Mouse (Mus musculus) left cerebral cortex, postnatal 25 days (tissue): ENCODE measurements at regions not wholly inside any gene's neighbourhood (a gene's known extent, or its start where the extent isn't known, plus 50 kb on each side); places are given as distances from the start of the nearest gene placed in this dataset.

Experiments
- DNase-seq, 2 experiments: peaks; one replicate each; pipeline ENCODE4 v3.0.0; 2022; ENCODE audit warnings: low spot score in 2 of 2, mixed read lengths in 1 of 2
- intact Hi-C: fragments of 180-260 bp; cut with DNase I; formaldehyde crosslinking; loops from one replicate; pipeline ENCODE4 v1.15.1; 2025

DNA sequence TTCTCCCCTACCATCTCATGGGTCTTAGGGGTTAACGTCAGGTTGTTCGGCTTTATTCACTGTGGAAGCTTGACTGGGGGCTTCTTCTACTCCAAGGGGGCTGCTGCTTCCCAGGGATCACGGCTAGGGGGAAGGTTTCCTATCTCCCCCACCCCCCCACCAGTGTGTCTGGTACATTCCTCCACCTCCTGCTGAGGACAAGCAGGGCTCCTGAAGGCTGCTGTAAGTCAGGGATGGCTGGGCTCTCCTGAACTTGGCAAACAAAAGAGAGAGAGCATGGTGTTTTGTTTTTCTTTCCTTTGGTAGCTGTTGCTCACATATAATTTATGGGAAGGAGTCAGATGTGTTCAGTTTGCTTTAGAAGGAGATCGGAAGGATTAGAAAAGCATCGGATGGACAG, 54.7 kb upstream of the Commd3 start:
- intact Hi-C loops = no loop called here
- no peak for DNase-seq

DNA sequence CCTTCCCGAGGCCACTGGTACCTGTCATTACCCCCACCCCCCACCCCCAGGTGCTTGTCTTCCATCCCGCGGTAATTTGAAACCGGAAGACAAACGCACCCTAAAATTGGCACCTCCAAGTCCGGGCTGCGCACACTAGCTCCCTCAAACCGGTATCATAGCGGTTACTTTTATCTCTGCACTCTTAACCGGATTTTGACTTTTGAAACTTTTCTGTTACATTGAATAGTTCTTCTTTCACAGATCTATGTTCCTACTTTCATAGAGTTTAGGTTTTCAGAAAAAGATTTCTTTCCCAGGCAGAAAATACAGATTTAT, 62.4 kb upstream of the Commd3 start:
- DNase-seq = no peak
- intact Hi-C loops = loop anchor here (5.0 to 10.0 kb wide), 2 partner anchors 62 to 585 kb away; partner anchors contain the start of gene Commd3

- intact Hi-C loops = loop anchor here (5.0 to 10.0 kb wide), 2 partner anchors 63 to 584 kb away; partner anchors contain the start of gene Commd3
- DNase-seq = peak in 1 of 2 experiments; percentile 5
Observed at GRCm38 (mm10) chr2:18609075-18609867, 62.9 kb upstream of the Commd3 start.

DNA sequence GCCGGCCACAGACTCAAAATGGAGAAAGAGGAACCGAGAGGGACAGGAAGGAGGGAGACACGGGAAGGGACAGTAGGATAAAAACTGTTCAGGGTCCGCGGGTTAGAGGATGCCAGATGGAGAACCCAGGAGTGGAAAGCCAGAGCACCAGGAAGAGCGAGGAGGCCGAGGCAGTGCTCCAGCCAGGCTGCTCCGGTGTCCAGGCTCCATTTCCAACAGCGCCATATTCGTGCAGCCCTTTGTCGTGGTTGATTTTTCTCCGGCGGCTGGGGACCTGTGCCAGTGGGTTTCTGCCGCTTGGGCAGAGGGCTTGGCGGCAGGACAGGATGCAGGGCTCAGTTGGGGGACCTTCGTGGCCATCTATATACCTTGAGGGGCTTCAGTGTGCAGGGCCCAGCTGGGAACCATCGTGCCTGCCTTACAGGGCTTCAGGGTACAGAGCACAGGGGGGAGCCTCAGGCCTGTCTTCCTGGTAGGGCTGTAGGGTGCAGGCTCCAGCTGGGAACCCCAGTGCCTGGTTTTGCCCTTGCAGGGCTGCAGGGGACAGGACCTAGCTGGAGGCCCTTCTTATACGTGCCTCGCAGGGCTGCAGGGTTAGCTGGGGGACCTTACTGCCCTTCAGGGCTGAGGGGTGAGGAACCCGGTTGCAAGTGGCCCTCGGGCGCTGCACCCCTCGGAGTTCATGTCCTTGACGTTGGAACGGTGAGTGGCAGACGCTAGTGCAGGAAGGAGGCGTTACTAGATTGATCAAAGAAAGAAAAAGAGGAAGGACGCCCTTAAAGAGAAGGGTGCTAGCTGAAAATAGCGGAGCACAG, 63.7 kb upstream of the Commd3 start:
- intact Hi-C loops = loop anchor here (5.0 to 10.0 kb wide), 2 partner anchors 64 to 584 kb away; partner anchors contain the start of gene Commd3
- DNase-seq = peak; percentile 28

DNA sequence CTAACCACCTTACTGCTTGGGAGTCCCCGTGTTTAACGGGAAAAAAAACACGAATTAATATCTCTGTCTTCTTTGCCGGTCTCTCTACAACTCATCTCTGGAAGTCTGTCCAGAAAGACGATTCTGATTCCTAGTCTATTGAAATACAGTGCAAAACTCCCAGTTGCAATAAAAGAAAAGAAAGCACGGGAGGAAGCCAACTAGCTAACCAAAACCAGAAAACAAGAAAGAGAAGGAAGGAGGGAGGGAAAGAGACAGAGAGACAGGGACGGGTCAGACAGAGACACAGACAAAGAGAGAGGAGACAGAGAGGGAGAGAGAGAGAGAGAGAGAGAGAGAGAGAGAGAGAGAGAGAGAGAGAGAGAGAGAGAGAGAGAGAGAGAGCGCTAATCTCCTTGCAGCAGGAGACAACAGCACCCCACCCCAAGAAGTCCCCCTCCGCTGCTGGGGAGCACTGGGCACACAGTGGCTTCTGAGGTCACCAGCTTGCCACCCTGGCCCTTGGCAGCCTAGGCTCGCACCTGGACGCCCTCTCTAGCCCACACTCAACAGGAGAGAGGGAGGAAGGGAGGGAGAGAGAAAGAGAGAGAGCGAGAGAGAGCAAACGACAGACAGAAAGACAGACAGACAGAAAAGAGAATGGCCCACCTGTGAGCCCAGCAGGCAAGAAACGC, 64.5 kb upstream of the Commd3 start:
- DNase-seq = peak in 1 of 2 experiments; percentile 11
- intact Hi-C loops = loop anchor here (5.0 to 10.0 kb wide), 2 partner anchors 65 to 583 kb away; partner anchors contain the start of gene Commd3

DNA sequence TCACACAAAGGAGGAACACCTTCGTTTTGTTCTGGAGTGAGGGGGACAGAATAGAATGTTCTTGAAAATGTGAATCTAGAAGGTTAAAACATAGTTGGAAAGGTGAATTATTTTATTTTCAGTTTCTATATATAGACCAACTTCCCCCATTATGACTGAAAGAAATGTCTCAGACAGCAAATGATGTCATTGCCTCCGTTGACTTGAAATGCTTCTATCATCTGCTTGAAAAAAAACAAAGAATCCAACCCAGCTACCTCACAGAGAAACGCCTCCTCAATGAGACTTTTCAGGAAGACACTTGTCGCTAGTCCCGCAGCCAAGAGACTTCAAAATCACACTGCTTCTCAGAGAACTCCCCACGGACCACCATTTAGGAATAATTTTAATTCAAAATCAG, 65.1 kb upstream of the Commd3 start:
- intact Hi-C loops = loop anchor here (5.0 to 10.0 kb wide), 2 partner anchors 65 to 582 kb away; partner anchors contain the start of gene Commd3

DNA sequence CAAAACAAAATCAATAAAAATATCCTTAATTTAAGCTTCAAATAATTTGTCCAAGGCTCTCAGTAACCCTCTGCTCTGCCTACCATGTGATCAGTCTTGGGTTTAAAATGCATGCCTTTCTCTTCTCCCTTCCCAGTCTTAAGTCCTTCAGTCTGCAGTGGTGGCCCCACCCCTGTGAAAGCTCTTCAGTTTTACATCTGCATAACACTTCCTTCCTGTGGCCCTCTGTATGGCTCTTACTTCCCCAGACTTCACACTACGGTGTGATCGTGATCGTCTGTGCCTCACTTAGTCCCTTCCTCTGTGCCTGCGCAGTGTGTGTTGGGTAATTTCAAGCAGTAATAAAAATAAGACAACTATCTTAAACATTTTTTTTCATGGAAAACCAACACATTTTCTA, 80.0 kb upstream of the Commd3 start:
- intact Hi-C loops = no loop called here
- DNase-seq = no peak

More for the DNA sequence above, 65.1 kb upstream of the Commd3 start:
- no peak for DNase-seq

- DNase-seq = no peak
Observed at GRCm38 (mm10) chr2:18588232-18588631, 84.0 kb upstream of the Commd3 start.

DNA sequence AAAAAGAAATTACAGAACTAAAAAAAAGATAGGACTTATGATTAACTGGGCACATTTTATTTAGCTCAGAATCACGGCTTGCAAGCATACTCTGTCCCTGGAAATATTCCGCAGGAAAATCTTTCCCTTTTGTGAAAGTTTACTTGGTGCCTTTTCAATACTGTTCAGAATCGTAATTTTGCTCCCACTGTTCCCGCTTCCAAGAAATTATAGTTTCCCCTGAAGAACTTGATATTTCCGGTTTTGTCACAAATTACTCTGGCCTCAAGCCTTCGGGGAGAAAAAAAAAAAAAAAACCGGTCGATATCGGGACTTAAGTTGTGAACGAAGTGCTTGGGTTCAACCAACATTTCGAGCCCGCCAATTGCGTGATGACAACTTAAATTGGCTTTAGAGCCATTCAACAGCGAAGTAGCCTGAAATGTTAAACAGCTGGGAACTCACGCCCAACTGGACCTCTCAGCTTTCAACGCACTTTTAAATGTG, 84.4 kb upstream of the Commd3 start:
- intact Hi-C loops = loop anchor here (2.0 kb wide), 2 partner anchors 85 to 195 kb away; partner anchors contain the start of genes Commd3 and Dnajc1
- peak in 1 of 2 experiments; percentile 6 for DNase-seq

More at GRCm38 (mm10) chr2:18588232-18588631, 84.0 kb upstream of the Commd3 start:
- intact Hi-C loops = no loop called here

- DNase-seq = peak; percentile 88 to 94
- intact Hi-C loops = loop anchor here (2.0 kb wide), 2 partner anchors 86 to 194 kb away; partner anchors contain the start of genes Commd3 and Dnajc1
Observed at GRCm38 (mm10) chr2:18586925-18587724, 85.1 kb upstream of the Commd3 start.

GRCm38 (mm10) chr2:18585564-18586336, 86.4 kb upstream of the Commd3 start:
- peak; percentile 3 to 7 for DNase-seq
- intact Hi-C loops = loop anchor here (2.0 kb wide), 2 partner anchors 87 to 193 kb away; partner anchors contain the start of genes Commd3 and Dnajc1

- no peak for DNase-seq
- intact Hi-C loops = no loop called here
Observed at GRCm38 (mm10) chr2:18558133-18558532, 114.1 kb upstream of the Commd3 start.

- no peak for DNase-seq
- intact Hi-C loops = no loop called here
Observed at GRCm38 (mm10) chr2:18547964-18548643, 124.1 kb upstream of the Commd3 start.

- intact Hi-C loops = no loop called here
- DNase-seq = no peak
Observed at GRCm38 (mm10) chr2:18524387-18524786, 131.8 kb upstream of the Dnajc1 start.

DNA sequence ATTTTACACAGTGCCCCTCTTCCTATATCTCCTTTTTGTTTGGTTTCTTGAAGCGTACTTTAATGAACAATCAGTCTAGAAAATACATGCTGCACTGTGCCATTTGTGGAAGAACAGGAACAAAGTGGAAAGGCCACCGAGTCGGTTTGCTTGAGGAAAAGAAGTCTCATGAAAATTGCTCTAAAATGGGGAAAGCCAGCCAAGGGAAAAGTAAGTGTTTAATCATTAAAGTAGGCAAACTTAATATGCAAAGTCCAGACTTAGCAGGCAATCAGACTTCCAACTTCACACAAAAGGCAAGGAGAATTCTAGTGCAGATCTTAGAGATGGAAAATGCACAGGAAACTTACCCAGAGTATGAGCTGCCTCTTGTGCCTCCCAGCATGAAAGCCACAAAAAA, 131.3 kb upstream of the Dnajc1 start:
- DNase-seq = no peak
- intact Hi-C loops = no loop called here

- no peak for DNase-seq
- intact Hi-C loops = no loop called here
Observed at GRCm38 (mm10) chr2:18513435-18513834, 120.8 kb upstream of the Dnajc1 start.

DNA sequence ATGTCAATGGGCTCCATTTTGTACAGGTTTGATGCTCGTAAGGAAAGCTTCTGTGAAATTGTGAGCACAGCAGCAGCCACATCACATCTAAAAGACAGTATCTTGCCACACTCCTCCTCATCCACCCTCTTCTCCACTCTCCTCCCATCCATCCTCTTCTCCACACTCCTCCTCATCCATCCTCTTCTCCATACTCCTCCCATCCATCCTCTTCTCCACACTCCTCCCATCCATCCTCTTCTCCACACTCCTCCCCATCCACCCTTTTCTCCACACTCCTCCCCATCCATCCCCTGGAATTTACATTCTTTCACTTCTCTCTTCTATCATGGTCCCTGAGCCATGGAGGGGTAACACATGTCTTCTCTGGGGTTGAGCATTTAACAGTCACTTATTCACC, 116.7 kb upstream of the Dnajc1 start:
- intact Hi-C loops = no loop called here
- no peak for DNase-seq
